Mouse (Mus musculus) embryonic fibroblast, embryonic 13.5 days (primary cell): ENCODE measurements at regions not wholly inside any gene's neighbourhood (a gene's known extent, or its start where the extent isn't known, plus 50 kb on each side); places are given as distances from the start of the nearest gene placed in this dataset.

Experiments used
- CTCF ChIP-seq: IDR thresholded peaks from 2 replicates; pipeline ENCODE4 v1.5.1; 2011; ENCODE audit warnings: mild to moderate bottlenecking, control low read depth, low read length, moderate library complexity, borderline replicate concordance; ENCODE audit not compliant: insufficient read depth
- POLR2A ChIP-seq: IDR thresholded peaks from 2 replicates; pipeline ENCODE4 v1.6.1; 2011; ENCODE audit warnings: low read depth, mild to moderate bottlenecking, control low read depth, low read length, moderate library complexity

DNA sequence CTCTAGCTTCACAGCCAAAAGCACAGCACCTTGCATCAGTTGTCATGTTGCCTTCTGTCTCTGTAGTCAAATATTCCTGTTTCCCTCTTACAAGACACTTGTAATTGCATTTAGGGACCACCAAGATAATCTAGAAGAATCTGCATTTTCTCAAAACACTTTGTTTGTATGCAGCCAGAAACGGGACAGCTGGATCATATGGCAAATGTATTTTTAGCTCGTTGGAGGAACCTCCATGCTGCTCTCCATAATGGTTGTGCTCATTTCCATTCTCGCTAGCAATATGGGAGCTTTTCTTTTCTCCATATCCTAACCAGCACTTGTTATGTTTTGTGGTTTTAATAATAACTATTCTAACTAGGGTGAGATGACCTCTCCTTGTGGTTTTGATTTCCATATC lies 313.3 kb upstream of the Vrk2 start:
- TF ChIP-seq CTCF = no peak
- no peak for TF ChIP-seq POLR2A
